Mouse (Mus musculus): Measurements from ENCODE around the gene Tagln. TPM values are rescaled to one million over a fixed set of nuclear protein-coding genes. Genes with fewer than 3 reads are reported as not detected.
A peak's percentile ranks its signal among the peaks of the same experiment; 100 is the strongest.

Gene Tagln
- polyA plus RNA-seq, 1 experiment from 2014 or later: 5.2 TPM

DNA sequence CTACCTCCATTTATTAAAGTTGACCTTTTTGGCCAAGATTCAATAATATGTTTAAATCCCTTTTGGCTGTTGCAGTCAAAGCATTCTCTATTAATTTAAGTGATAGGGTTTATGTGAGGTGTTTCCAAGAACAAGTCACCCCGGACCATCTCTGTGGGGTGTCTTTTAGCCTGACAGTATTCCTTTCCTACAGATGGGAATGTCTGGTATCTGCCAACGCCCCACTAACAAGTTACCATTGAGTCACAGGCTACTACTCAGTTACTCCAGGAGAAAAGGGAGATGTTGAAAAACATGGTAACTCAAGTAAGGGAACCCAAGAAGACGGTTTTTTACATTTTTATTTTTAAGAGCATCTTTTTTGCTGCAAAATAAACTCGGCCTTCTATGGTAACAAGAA, 30.7 kb downstream of the Tagln start:
- peaks cover 21% of the 10 kb centered on the region for H3K36me3 ChIP-seq (ENCODE audit: control insufficient read depth, insufficient read depth, low read length)
- H3K27me3 ChIP-seq (ENCODE audit: control insufficient read depth, insufficient read depth, low read length): no peaks in the 10 kb centered on the region
- no peak overlapping the region; the same call in 1 of the 2 replicates for H3K27ac ChIP-seq (ENCODE audit: low read depth, low read length)
- peak overlapping the region; percentile 95 for H3K9ac ChIP-seq (replicated peaks; ENCODE audit: low read depth, low read length)
- peak overlapping the region; percentile 66 for H3K4me2 ChIP-seq (ENCODE audit: low read depth, low read length)
- peak overlapping the region; percentile 90 for H3K4me3 ChIP-seq (ENCODE audit: low read depth, low read length)
- ATAC-seq (ENCODE audit: low read depth): no peak
- no peaks in the 10 kb centered on the region for H3K9me3 ChIP-seq (ENCODE audit: control insufficient read depth, low read length)
- 58% methylated on average over 4 of the region's 4 CpGs for WGBS
- H3K4me1 ChIP-seq (ENCODE audit: control insufficient read depth, insufficient read depth, low read length): peaks cover 17% of the 10 kb centered on the region

DNA sequence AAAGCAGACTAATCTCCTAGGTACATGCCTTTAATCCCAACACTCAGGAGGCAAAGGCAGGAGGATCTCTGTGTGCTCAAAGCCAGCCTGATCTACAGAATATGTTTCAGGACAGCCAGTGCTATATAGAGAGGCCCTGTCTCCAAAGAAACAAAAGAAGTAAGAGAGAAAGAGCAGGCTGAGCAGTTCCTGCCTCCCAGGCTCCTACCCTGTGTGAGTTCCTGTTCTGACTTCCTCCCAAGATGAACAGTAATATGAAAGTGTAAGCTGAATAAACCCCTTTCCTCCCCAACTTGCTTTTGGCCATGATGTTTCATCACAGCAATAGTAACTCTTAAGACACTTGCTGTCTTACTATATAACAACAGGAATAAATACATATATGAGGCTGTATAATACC, 42.2 kb downstream of the Tagln start:
- Histone ChIP-seq H3K9me3 (ENCODE audit: control insufficient read depth, low read length) (no peaks in the 10 kb centered on the region), H3K27ac (ENCODE audit: low read depth, low read length) (no peak overlapping the region), H3K36me3 (ENCODE audit: control insufficient read depth, insufficient read depth, low read length) (peaks cover 62% of the 10 kb centered on the region), H3K9ac (replicated peaks; ENCODE audit: low read depth, low read length) (no peak overlapping the region), H3K4me3 (ENCODE audit: low read depth, low read length) (no peak overlapping the region), H3K4me2 (ENCODE audit: low read depth, low read length) (no peak overlapping the region), H3K27me3 (ENCODE audit: control insufficient read depth, insufficient read depth, low read length) (no peaks in the 10 kb centered on the region), H3K4me1 (ENCODE audit: control insufficient read depth, insufficient read depth, low read length) (no peaks in the 10 kb centered on the region)
- no peak for ATAC-seq (ENCODE audit: low read depth)

Small RNAs within 50 kb of the gene (microRNA-seq; reads per million reads assigned to microRNA genes)
- gene Mir7087: not detected

Other genes with a start within 250 kb of the Tagln start
- gene Cep164, start 107.4 kb downstream of the Tagln start, polyA plus RNA-seq (2014; fragmentation: Nextera tagmentation; extraction: Ambion mirVana): 11.8 and 12.7 TPM in 2 replicates
- 49.8 and 56.4 TPM in 2 replicates for gene Bace1, start 97.5 kb downstream of the Tagln start, polyA plus RNA-seq (2014; fragmentation: Nextera tagmentation; extraction: Ambion mirVana)
- gene Pcsk7, start 29.6 kb downstream of the Tagln start, polyA plus RNA-seq (2014; fragmentation: Nextera tagmentation; extraction: Ambion mirVana): 16.5 and 19.1 TPM in 2 replicates
- 101 and 132 TPM in 2 replicates for gene Rnf214, start 29.1 kb downstream of the Tagln start, polyA plus RNA-seq (2014; fragmentation: Nextera tagmentation; extraction: Ambion mirVana)
- gene Sidt2, start 19.2 kb upstream of the Tagln start, polyA plus RNA-seq (2014; fragmentation: Nextera tagmentation; extraction: Ambion mirVana): 45.7 and 52.0 TPM in 2 replicates
- 307 and 318 TPM in 2 replicates for gene Pafah1b2, start 76.6 kb upstream of the Tagln start, polyA plus RNA-seq (2014; fragmentation: Nextera tagmentation; extraction: Ambion mirVana)
- 10.5 TPM in 2 replicates for gene Sik3, start 76.8 kb upstream of the Tagln start, polyA plus RNA-seq (2014; fragmentation: Nextera tagmentation; extraction: Ambion mirVana)